Mouse (Mus musculus): ENCODE data around the gene Prss28.

The Prss28 gene

DNA sequence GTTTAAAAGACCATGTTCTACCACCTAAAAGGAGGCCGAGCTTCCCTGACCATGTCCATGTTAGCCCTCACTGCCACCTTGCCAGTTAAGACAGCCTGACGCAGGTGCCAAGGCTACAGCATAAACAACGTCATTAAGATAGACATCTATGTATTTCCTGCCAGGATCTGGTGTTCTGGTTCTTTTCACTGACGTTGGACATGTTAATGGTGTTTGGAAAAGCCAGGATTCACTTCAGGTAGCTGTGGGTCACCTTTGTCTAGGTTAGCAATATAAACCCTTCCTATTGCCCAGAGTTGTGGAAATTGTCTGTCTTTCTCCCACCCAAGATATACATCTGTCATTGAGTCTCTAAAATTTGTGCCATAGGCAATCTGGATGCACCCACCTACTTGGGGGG lies at the start of gene Prss28:
TSS of gene Prss28 (plus strand) at position 301 of the 400 bp plus-strand sequence.
- DNase-seq: no peak

DNA sequence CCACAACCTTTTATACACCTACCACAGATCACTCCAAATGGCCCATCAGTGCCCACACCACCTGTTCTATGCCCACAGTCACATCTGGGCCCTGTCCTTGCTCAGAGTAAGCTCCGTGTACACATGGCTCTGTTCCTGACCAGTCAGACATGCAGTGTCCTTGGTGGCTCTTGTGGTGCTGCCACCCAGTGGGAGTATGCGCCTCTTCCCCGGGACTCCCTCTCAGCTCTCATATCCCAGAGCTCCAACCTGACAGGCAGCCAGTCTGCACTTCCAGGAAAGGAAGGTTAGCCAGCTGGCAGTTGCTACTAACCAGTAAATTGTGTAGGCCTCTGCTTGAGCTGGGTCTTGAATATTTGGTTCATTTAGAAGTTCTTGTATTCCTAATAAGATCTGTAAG lies 44.0 kb upstream of the Prss28 start:
- no peak for DNase-seq

DNA sequence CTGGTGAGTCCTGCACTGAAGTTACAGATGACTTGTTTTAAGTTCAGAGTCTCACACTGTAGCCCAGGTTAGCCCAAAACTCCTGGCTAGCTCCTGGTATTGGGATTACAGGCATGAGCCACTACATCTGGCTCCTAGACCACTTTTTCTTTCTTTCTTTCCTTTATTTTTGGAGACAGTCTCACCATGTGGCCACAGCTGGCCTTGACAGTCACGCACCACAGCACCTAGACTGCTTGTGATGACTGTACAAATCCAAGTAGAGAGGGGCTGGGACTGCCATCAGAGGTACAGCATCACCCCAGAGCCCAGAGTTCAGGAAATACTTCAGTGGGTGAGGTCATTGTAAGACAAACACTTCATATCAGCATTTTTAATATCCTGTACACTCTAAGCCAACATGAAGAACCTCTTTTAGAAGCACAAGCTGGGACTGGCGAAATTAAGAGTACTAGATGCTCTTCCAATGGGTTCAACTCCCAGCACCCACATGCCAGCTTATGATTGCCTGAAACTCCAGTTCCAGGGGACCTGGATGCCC lies 37.6 kb upstream of the Prss28 start:
- DNase-seq: no peak

DNA sequence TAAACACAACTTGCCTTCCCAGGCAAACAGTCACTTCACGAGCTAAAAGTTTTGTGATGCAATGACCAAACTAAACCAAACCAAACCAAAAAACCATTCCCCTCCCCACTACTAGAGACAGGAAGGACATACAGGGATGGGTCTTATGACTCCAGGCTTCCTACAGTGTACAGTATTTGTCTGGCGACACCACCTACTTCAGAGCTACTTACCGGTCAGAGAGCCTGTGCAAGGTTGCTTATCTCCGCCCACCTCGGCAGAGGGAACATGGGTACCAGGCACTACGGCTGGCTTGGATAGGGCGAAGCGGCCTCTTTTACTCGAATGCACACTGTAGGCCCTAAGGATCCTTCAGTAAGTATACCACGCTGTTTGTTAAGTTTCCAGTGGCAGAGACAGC lies 36.1 kb upstream of the Prss28 start:
- DNase-seq: peak; percentile 77

DNA sequence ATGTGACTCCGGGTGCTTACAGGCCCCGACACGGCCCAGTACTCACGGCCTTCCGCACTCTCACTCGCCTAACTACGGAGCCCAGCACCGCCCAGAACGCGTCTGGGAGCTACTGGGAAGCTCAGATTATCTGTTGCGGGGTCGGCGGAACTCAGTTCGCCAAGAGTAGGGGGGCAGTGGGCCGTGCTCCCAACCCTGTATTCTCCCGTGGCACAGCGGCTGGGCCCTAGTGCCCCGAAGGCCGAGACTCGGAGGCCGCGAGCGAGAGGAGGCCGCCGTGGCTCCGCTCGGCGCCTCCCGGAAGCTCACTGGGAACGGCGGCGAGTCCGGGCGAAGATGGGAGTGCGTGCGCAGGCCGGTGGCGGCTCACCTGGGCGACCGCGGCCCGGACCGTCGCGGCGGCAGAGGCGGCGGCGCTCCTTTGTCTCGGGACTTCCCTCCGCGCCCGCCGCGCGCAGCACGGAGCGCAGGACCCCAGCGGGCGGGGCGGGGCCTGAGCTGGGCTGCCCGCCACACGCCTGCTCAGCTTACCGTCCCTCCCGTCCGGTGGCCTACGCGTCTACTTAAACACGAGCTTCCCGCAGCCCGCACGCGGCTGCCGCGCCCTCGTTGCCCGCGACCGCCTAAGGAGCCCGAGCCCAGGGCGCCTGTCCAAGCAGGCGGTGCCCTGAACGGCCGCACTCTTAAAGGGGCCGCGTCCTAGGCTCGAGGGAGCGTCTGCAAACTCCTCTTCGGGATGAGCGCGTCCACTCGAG lies 35.3 kb upstream of the Prss28 start:
- DNase-seq: peak; percentile 89

DNA sequence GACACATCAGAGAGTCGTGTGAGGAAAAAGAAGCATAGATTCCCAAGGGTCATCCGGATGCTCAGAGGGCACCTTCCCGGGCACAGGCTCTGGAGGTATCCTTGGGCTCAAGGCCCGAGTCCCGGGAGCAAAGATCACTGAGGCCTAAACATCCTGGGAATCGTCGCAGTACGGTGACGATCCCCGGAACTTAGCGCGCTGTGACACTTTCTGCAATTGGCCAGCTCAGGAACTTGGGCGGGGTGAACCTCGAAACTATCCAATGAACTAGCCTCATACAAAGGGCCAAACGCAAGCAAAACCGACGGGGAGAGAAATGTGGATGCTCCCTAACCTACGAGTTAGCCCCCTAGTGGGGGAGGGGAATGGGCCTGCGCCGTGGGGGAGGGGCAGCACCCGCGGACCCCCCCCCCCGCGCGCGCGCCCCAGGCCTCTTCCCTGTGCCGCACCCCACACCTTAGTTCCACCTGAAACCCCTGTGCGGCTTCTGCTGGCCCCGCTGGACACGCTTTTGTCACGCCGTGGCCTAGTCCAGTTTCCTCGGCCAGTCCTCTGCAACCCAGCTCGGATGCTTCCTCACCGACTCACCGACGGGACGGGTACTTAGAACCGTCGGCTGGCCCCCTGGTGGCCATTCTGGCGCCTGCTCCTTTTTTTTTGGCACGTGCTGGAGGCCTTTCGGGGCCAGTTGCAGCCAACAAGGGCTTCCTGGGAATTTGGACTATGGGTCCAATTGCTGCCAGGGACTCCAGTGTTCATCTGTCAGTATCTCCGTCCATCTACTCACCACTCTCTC lies 34.5 kb upstream of the Prss28 start:
- DNase-seq: peak; percentile 90

DNA sequence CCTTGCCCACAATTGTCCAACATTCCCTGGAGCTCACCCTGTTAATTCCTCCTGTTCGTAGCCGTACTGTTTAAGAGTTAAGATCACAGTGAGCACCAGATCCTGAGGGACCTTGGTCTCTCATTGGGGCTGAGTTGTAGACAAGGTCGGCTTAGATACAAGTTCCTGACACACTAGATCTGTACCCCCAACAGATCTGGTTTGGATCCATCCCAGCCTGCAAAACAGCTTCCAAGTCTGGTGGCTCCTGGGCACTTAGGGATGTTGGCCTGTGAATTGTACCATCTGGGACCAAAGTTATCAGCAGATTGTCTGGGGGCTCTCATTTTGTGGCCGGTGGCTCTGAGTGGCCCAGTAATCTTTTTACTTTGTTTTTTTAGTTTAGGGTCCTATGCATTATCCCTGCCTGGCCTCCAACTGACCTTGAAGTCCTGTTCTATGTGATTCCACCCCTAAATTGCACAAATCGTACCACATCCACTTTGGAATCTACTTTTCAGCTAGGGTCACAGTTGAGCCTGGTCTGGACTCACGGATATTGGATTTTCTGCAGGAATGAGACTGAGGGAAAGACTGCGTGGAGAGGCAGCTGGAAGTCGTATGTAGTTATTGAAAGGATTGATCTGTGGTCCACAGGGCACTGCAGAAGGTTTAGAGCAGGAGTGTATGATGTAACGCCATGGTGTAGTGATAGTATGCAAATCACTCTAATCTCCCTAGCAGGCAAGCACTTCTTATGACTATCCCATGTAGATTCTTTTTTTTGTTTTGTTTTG lies 33.7 kb upstream of the Prss28 start, which contains the start of gene Ube2i:
TSS of gene Ube2i (minus strand) at position 52 of the 776 bp plus-strand sequence.
- no peak for DNase-seq

DNA sequence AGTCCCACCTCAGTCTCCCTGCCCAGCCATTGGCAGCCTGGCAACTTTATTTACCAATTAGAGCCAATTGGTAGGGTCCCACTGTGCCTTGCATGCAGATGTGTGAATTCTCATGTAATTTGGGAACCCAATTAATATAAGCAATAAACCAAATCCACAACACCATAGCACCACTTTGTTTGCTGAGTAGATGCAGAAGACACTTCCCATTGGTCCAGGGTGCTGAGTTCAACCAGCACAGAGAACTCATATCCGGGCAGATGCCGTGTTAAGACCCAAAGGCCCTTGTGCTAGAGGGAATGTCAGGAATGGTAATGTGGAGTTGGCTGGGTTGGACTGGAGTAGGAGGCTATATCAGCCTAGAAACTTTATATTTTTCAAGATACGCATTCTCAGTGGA lies 32.6 kb upstream of the Prss28 start:
- no peak for DNase-seq

DNA sequence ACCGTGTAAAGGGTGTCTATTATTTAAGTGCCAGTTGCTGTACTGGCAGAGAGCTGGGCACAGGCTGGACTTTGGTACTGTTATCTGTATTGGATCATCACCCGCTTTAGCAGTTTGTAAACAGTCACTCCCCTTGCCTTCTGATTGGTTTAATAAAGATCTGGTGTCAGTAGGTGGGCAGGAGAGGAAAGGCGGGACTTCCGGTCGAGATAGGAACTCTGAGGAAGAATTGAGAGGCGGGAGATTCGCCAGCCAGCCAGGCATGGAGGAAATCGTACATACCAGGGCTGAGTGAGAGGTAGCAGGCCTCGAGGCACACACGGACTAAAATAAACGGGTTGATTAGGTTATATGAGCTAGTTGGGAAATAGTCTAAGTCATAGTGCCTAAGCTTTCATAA lies 26.3 kb upstream of the Prss28 start:
- peak; percentile 72 for DNase-seq

DNA sequence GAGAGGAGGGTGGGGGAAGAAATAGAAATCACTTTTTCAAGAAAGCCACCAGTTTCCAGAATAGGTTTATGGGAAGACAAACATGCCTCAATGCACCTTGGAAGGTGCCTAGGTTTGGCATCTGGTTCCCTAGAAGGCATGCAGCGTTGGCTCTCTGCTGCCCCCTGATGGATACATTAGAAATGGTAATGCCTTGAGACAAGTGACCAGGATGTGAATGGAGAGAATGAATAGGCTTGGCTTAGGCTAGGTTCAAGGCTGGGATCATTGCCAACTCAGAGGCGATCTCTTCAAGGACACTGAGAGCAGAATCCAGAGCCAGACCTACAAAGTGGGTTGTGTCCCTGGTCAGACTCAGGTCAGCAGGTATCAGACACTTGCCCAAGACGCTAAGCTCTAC lies 23.4 kb upstream of the Prss28 start:
- DNase-seq: peak; percentile 77

DNA sequence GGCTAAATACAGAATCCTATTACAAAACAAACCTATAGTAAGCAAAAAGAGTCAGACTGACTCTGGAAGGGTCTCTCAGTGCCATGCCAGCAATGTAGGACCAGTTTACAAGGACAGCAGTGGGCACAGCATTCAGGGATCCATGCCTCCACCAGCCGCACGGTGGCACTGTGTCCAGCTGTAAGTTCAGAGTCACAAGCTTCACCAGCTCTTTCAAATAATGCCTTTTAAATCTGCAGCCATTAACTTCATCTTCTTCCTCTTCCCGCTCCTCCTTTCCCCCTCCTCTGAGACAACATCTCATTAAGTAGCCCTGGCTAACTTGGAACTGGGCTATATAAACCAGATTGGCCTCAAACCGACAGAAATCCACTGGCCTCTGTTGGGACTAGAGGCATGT lies 19.6 kb upstream of the Prss28 start:
- DNase-seq: peak; percentile 55

DNA sequence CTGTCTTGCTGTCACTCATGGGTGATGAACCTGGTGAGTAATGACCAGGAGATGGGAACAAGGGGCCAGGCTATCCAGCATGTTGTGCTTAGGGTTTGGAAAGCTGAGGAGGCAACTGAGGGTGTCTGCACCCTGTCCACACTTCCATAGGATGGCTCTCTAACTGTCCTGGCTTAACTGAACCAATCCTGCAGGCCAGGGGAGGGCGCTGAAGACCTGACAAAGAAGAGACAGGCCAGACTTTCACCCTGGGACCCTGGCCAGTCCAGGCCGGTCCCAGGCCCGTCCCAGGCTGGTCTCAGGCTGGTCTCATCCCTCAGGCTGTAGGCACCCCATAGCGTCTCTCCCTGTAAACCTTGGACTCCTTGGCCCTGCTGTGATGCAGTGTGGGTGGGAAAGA lies 18.0 kb upstream of the Prss28 start:
- no peak for DNase-seq

DNA sequence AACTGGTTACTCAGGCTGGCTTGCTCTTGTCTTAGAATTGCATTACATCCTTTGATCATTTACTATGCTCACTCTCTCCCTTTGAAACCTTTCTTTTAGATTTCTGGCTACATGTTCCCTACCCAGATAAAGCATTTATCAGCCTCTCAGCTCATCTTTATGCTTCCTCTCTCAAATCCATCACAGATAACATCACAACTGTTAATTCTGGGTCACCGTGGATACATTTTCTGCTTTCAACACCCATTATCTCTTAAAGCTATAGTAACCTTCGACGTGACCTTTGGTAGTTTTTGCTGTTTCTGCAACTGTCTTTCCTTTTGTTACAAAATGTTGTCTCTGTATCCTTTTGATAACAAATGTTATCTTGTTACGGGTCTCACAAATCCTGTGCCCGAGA lies 15.0 kb upstream of the Prss28 start:
- DNase-seq: no peak

DNA sequence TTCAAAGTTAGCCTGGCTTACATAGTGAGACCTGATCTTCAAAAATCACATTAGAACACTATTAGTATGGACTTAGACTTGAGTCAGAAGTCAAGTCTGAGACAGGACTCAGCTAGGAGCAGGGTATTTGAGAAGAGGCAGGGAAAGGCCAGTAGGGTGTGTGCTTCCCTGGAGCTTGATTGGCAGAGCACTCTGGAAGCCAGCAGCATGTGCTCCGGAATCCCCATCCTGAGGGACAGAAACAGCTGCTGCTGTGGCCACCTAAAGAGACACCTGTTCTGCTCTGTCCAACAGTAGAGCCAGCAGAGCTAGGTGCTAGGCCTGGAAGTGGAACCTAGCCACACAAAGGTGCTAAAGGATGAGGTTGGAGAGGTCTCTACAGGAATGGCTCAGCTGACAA lies 14.3 kb upstream of the Prss28 start:
- DNase-seq: no peak

DNA sequence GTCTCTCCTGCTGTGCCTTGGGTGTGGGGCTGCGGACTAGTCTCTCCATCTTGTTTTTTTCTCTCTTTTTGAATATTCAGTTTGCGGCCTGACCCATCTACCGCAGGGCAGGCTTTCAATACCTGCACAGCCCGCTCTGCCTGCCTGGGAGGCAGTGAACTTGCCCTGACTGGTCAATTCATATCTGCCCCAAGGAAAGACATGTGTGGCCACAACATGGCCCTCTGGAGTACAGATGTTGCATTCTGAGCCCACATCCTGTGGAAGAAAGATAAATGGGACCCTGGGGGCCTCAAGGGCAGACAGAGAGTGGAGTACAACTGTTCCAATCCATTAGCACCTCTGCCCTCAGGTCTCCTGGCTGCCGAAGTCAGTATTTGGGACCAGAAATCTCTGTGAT lies 10.4 kb upstream of the Prss28 start, which contains the start of gene Prss34:
TSS of gene Prss34 (plus strand) at position 301 of the 400 bp plus-strand sequence.
- DNase-seq: no peak

DNA sequence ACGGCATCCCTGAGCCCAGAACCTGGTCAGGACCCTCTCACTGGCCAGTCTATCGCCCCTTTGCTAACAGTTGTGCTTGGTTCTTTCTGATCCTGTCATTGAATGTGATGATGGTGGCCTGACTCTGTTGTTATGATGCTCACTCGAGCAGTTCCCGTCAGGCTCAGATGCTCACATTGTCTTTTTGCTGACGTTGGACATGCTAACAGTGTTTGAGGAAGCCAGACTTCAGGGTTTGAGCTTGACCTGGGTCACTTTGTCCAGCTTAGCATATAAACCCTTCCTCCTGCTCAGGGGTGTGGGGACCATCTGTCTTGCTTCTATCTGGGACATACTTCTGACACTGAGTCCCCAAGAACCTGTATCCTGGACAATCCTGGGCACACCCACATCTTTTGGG lies 9.9 kb downstream of the Prss28 start, which contains the start of gene Prss29:
TSS of gene Prss29 (plus strand) at position 301 of the 400 bp plus-strand sequence.
- DNase-seq: no peak

DNA sequence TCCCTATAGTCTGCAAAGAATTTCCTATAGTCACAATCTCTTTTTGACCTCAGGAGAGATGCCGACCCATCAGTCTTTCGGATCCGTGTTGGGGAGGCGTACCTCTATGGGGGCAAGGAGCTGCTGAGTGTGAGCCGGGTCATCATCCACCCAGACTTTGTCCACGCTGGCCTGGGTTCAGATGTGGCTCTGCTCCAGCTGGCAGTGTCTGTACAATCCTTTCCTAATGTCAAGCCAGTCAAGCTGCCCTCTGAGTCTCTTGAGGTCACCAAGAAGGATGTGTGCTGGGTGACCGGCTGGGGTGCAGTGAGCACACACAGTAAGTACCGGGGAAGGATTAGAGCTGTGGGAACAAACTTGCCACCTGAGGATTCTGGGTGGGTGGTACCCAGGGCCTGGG lies 12.4 kb downstream of the Prss28 start:
- DNase-seq: no peak

DNA sequence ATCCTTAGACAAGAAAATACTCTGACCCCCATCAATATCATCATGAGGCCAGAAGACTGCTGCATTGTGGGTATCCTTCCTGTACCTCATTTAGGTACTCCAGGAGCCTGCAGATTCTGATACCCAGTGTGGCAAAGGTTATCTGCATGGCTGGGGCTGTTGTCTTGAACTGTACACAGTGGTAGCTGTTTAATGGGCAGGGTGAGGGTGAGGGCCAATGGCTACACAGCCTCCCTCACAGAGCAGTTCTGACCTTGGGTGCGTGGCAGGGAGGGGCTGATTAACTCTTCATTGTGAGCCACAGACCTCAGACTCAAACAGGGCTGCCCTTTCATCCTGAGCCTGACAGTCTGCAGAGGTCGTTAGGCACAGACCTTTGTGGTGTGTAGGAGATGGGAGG lies 14.5 kb downstream of the Prss28 start:
- peak; percentile 30 for DNase-seq

DNA sequence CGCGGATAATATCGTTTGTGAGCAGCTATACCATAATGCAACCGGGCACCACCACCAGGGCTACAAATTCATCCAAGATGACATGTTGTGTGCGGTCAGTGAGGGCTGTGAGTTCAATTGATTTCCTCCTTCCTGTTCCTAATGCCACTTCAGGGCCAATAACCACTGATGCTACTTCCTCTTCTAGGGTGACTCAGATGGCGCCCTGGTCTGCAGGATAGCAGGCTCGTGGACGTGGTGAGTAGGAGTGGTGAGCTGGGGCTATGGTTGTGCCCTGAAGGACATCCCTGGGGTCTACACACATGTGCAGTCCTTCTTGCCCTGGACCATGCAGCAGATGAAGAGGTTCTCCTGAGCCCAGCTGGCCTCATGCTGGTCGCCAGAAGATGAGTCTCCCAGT lies 23.9 kb downstream of the Prss28 start:
- no peak for DNase-seq

DNA sequence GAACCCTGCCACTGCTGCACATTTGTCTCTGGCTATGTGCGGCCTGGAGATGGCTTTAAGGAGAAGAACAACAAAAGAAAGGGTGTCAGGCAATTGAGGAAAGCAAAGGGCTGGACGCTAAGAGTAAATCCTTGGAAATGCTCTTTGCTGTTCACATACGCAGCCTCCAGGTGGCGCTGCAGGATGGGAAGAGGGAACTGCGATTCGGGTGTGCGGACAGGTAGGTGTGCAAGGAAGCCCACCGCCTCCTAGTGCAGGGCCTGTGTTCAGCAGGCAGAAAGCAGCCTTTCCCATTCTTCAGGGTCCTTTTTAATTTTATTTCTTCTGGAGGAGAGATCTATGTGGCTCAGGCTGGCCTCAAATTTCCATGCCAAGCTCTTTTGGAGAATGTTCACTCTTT lies 25.5 kb downstream of the Prss28 start:
- peak; percentile 70 for DNase-seq

DNA sequence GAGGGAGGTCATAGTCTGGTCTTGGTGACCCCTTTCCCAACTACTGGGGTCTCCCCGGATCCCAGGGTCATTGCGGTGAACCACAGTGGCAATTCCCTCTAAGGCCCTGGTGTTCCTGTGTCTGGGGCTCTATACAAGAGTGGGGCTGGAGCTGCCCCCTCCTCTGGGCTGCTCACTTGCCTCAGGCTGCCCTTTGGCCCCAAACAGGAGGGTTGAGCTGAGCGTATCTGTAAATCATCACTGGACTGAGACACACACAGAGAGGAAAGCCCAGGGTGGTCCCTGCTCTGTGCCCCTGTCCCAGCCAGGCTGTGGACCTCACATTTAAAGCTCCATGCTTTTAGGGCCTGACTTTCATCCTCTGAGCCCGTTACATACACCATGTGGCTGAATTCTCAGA lies 29.8 kb downstream of the Prss28 start:
- DNase-seq: peak; percentile 20

DNA sequence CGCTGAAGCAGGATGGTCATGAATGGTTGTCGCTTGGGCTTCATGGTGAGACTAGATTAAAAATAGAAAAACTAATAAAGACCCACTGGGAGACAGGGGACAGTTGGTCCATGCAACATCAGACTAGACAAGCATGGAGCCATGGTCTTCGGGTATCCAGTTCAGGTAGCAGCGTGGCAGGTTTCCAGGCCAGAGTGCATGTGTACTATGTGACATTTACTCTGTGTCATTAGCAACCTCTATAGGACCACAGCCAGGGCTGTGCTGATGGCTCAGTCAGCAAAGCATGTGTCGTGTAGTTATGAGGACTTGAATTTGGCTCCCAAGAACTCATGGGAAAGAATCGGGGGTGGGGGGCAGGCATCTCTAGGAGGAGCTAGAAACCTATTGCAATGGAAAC lies 31.6 kb downstream of the Prss28 start:
- DNase-seq: no peak

DNA sequence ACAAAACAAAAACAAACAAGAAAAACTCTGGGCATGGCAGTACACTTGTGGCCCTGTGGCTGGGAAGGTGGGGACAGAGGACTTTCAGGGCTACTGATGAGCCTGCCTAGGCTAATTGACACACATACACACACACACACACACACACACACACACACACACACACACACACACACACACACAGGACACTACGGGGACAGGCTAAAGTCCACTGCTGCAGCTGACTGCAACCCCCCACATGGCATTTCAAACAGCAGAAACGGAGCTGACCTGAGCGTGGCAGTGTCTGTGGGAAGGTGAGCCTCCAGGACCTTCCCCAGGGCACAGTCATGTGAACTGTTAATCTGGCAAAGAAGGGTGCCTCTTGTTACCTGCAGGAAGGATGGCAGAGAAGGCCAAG lies 33.0 kb downstream of the Prss28 start:
- DNase-seq: peak; percentile 42
